Mouse (Mus musculus) retina, postnatal 7 days (tissue): ENCODE measurements around the gene Oasl1.
"Not testable (repeated sequence)": the region's sequence is repeated elsewhere in the genome, so short reads cannot be mapped to it uniquely, and the experiment has no call there.

Experiments used
- DNase-seq: peaks from one replicate; pipeline ENCODE4 v3.0.0-alpha.2; 2012; ENCODE audit warnings: low read depth, low spot score

The Oasl1 gene

DNA sequence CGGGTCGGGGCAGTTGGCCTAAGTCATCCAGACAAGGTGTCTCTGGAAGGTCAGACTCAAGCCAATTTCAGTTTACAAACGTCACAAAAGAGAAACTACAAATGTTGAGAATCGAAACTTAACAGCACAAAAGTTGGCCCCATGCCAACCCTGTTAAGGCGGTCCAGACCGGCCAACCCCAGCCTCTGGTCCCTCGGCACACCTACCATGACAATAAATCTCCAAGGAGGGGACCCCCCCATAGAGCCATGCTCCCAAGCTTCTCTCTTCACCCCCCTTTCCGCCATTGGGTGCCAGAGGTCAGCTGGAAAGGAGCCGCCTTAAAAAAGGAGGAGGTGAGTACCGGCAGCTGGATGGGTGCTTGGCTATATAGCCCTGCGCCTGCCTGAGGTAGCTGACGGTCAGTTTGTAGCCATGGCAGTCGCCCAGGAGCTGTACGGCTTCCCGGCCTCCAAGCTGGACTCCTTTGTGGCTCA, at the start of gene Oasl1:
Gene Oasl1 (plus strand): TSS at position 243 of the 476 bp plus-strand sequence.
- no peak for DNase-seq

DNA sequence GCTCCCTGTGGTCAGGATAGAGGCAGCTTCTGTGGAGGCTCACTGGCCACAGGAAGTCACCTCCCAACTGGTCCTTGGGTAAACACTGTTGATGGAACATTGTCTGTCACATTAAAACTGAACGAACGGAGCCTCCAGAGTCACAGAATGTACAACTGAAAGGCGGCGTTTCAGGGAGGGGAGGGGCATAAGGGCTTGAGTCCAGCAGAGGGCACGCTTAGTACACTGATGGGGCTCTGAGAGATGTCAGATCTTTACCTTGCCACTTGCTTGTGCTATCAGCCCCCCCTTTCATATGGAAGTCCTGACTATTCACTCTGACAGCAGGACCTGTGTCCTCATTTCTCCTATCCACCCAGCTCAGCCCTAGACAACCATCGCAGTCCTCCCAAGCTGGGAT, 47.2 kb upstream of the Oasl1 start:
- no peak for DNase-seq

DNA sequence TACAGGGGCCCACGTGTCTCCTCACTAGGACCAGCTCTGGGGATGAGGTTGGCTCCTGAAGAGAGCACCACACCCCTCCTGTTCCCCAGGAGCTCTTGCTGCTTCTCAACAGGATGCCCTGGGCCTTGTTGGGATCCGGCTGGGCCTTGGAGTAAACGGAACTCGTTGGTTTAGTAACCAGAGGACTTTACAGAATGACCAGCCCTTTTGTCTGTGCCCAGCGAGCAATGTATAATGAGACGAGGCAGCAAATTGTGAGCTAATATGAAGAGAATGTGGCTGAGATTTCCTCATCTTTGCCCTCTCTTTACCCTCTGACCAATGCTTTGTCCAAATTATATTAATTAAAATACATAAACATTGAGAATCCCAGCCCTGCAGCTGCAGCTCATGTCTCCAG, 46.7 kb upstream of the Oasl1 start:
- DNase-seq: no peak

DNA sequence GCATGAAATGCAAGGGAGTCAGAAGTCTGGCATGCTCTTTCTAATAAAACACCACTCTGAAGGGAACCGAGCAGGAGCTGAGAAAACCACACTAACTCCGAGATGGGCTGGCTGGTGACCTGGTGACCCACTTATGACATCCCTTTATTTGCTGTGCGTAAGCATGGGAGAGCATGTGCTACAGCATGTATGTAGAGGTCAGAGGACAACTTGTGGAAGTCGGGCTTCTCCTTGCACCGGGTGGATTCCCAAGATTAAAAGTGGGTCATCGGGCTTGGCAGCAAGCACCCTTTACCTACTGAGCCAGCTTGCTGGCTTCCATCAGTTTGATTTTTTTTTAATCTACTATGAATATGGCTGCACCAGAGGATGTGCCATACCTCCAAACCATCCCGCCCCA, 45.6 kb upstream of the Oasl1 start:
- DNase-seq: no peak

DNA sequence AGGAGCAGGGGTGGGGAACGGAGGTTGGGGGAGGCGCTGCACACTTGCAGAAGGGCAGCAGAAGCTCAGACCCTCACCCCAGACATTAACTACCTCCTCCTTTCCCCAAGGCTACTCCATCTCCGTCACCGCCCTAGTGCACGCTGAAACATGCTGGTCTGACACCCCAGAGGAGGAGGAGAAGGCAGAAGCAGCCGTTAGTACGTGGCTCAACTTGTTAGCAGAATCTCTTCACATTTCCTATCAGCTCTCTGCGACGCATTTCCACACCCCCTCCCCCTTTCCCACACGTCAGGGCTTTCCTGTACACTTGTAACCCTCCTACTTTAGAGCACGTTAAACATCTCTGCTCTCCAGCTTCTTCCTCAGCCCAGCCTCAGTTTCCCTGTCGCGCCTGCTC, 43.6 kb upstream of the Oasl1 start:
- DNase-seq: no peak

DNA sequence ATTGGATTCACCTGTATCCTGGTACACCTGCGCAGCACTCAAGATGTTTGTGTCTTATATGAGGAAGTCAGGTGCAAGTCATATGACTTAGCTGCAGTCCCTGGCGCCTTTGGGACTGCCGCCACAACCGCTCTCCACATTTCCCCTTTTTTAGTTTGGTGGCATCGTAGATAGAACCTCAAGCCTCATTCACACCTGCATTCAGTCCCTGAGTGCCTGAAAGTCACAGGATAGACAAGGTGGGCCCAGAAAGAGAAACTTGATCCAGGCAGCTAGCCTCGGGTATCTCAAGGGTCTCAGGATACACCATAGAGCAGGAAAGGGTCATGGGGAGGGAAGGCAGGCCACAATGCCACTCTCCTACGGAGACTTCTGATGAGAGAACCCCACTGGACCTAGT, 40.7 kb upstream of the Oasl1 start:
- not testable (repeated sequence) for DNase-seq

DNA sequence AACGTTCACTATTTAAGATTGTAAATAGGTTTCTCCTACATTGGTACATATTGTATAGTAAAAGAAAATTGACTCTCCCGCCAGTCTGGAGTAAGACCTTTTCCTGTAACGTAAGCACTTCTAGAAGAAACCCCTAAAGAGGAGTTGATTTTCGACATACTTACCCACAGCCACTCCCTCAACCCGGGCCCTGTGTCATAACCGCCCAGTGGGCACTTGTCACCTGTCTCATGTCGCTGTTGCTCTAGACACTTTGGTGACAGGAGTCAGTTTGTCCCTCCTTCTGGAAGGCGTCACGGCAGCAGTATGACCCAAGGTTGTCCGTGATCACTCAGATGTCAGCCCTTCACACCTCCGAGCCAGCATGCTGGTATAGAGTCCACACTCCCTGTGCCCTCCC, 40.0 kb upstream of the Oasl1 start:
- no peak for DNase-seq

DNA sequence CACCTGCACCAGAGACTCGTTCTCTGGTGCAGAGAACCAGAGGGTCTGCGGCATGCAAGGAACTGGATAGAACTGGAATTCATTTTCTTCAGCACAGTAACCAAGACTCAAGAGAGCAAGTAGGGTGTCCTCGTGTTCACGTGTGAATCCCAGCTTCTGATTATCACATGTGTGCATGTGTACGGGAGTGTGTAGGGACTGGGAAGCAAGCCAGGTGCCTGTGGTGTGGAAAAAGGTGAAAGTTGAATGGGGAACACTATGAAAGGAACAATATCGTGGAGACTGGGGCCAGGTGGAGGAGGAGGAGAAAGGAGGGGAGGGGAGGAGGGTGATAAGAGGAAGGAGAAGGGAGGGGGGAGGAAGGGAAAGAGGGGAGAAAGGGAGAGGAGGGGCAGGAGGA, 36.2 kb upstream of the Oasl1 start:
- DNase-seq: no peak

DNA sequence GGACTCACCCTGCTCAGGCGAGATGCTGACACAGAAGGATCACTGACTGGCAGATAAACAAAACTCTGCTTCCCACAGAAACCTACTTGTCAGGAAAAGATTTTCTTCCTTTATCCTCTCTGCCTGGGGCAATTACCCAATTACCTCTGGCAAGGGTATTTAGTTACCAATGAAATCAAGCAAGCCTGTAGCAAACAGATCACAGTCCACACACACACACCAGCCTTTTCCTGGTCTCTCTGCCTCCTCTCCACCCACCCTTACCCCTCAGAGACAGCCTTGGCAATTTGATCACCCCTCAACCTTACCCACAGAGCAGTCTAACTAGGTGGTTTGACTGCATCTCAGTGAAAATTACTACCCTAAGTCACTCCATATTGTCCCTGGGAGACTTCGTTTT, 34.0 kb upstream of the Oasl1 start:
- no peak for DNase-seq

DNA sequence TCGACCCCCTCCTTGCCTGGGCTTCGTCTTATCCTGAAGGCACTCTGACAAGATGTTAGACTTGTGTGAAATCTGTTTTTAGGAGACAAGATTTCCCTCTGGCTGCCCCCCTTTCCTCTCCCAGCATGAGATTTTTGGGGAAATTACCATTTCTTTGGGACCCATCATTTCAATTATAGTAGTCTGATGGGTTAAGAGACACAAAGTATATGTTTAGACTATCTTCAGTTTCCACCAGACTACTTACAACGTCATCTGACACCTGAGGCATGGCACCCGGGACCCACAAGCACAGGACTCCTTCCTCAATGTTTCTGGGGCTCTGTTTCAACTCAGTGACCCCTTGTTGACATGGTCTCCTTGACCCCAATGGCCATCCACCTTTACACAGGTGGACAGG, 27.5 kb upstream of the Oasl1 start:
- no peak for DNase-seq

DNA sequence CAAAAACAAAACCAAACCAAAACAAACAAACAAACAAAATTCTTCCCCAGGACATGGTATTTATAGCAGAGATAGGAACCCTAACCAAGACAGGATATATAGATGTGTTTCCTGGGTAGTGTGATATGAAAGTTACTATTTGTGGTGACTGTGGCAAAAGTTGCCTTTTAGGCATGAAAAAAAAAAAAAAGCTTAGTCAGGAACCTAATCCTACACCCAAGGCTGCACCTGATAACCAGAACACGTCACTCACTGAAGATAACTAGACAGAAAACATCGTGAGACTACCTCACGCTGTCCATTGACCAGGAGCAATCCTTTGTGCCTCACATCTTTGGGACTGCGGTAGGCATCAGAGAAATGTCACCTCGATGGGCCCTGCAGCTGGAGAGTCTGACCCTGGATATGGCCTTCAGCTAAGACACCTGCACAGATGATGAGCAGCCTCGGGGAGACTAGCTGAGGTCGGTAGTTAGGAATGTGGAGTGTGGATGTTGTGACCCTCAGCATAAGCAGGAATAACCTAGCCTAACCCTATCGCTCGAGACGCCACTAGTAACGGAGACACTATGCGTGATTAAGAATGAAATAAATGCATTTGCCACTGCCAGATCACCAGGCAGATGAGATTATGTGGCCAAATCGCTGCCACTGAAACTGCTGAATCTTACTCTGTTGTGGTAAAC, 26.2 kb upstream of the Oasl1 start, which contains the start of gene Oasl2:
Gene Oasl2 (plus strand): TSS at position 249 of the 686 bp plus-strand sequence.
- no peak for DNase-seq

DNA sequence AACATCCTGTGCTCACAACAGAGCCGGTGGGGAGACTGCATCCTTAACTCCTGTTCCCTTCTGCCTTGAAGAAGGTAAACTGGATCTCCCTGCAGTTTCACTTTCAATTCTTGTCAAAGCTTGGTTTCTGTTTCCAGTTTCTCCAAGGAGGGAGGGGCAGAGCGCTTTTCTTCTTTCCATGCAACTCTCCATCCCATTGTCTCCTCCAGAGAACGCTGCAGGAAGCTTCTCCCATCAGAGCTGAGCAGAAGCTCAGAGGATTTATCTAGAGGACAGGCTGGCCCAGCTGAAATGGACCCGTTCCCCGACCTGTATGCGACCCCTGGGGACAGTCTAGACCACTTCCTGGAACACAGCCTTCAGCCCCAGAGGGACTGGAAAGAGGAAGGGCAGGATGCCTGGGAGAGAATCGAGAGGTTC, 25.7 kb upstream of the Oasl1 start:
- no peak for DNase-seq

DNA sequence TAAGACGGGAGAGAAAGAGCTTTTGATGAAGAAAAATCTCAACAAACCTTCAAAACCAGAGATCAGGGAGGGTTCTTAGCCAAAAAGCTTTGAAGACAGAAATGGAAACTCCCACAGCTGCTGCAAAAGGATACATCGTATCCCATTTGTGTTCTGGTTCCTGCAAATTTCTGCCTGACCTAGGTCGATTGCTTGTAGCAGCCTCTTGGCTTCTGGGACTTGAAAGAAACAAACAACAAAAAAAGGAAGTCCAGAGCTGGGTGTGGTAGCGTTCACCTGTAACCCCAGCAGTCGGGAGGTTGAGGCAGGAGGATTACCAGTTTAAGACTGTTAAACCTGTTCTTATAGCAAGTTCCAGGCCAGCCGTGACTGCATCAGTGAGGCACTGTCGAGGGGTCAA, 24.2 kb upstream of the Oasl1 start:
- DNase-seq: no peak

DNA sequence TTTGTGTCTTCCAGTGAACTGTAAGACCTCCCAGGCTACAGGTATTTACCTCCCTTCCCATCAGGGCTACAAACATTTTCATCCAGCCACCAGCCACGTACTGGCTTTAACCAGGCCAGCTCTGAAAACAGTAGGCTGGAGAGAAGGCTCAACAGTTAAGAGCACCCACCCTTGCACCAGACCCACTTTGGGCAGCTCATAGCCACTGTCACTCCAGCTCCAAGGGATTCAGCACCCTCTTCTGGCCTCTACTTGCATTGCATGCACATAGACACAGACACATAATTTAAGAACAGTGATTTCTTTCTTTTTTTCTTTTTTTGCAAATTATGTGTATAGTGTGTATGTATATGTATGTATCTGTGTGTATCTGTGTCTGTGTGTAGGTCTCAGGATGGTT, 20.6 kb upstream of the Oasl1 start:
- peak; percentile 39 for DNase-seq

DNA sequence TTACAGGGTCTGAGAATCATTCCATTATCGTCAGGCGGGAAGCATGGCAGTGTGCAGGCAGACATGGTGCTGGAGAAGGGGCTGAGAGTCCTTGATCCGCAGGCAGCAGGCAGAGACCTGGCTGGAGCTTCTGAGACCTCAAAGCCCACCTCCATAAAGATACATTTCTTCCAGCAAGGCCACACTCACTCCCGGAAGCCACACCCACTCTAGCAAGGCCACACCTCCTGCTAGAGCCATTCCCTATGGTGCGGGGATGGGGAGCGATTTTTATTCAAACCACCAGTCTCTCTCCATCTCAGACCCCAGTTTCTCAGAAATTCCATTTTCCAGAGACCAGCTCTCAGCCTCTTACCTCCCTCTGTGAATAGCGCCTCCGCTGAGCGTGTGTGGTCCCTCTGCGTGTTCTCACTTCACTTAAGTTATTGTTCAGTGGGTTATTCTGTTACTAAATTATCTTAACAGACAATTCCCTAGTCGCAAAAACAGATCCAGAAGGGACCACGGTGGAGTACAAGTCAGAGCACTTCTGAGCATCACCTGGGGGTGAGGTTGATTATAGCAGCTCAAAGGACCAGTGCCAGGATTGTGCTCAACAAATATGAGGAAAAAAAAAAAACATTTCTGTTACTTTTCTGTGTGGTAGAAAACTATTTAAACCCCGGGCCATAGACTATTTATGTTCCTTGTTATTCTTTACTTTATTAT, 14.3 kb upstream of the Oasl1 start:
- DNase-seq: no peak

DNA sequence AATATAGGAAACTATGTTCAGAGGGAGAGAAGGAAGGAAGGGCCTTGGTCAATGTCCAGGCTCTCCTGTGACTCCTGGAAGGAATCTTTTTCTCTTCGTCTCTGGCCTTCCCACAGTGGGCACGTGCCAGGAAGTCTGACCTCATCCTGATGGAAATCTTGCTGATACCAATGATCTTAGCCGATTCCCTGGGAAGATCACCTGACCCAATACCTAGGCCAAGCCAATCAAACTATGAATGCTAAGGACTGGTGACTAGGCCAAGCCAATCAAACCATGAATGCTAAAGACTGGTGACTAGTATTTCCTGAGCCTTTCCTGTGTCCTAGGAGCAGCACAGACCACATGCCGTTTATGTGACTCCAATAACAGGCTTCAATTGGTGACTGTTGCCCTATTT, 9.4 kb upstream of the Oasl1 start:
- DNase-seq: no peak

DNA sequence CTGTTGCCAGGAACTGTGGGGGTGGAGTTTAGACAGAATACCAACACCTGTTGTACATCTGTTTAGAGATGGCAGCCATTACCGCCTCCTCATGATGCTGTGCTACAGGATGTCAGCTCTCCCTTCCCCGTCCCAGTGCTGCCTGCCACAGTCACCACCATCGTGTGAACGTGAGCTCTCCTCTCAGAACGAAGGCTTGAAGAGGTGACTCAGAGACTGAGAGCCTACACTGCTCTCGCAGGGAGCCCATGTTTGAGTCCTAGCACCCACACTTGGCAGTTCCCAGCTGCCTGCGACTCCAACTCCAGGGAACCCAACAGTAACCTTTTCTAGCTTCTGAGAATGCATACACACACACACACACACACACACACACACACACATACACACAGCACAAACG, 8.2 kb upstream of the Oasl1 start:
- DNase-seq: no peak

DNA sequence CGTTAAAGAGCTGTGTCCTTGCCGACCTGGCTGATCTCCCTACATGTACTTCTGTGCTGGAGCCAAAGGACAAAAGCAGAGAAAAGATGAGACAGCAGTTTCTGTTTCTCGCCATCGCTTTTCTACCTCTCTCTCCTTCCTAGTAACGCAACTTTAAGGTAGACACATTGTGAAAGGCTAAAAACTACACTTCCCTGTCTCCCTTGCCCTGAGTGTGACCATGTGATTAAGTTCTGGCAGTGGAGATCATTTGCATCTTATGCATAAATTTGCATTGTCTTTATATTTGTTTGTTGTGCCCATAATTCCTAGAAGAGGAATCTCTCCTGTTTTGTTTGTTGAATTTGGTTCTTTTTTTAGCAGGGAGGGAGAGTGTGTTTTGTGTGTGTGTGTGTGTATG, 7.2 kb upstream of the Oasl1 start:
- DNase-seq: no peak

DNA sequence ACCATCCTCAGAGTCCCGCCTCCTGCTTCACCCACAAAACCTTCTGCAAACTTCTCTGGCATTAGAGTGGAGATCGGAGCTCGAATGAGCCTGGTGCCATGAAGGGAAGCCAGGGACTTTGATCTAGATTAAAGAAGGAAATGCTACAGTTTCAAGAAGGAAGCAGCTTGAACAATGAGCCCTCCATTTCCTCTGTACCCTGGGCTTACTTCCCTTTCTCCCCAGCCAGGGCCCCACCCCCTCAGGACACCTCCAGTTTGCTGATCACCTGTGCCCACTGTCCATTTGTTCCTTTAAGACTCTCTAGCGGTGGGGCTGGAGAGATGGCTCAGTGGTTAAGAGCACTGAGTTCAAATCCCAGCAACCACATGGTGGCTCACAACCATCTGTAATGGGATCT, 6.3 kb upstream of the Oasl1 start:
- DNase-seq: no peak

DNA sequence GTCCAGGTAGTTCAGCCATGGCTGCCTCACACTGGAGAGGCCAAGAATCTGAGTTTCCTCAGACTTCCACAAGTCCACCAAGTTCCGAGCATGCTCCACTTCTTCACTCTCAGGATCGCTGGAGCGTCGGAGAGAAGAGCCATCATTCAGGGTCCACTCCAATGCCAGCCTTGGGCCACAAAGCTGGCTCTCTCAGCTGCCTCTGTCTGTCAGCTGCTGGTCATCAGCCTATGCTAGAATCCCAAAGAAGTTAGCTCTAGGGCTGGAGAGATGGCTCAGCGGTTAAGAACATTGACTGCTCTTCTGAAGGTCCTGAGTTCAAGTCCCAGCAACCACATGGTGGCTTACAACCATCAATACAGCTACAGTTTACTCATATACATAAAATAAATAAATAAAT, 5.7 kb upstream of the Oasl1 start:
- DNase-seq: not testable (repeated sequence)

DNA sequence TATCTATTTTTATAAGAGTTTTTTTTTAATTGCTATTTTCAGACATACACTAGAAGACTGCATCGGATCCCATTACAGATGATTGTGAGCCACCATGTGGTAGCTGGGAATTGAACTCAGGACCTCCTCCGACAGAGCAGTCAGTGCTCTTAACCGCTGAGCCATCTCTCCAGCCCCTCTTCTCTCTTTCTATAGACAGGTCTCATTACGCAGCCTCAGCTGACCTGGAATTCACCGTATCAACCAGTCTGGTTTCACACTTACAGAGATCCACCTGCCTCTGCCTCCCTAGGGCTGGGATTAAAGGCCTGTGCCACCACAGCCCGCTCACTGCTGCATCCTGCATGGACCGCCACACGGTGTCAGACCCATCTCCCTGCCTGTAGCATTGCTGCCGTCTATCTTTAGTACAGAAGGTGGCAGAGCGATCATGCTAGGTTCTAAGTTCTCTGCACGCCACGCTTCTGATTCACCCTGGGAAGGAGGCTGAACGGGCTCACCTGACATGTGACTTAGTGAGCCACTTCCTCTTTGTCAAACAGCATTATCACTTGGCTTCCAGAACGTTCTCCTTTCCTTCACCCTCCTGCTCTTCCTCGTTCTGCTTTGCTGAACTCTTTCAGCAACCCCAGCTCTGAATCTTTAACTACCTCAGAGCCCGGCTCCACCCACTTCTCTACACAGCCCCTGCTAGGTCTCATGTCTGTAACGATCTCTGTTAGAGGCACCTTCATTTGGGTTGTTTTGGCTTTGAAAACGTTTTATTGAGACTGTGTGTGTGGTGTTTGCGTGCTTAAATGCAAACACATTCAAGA, 1.3 kb upstream of the Oasl1 start:
- DNase-seq: no peak

DNA sequence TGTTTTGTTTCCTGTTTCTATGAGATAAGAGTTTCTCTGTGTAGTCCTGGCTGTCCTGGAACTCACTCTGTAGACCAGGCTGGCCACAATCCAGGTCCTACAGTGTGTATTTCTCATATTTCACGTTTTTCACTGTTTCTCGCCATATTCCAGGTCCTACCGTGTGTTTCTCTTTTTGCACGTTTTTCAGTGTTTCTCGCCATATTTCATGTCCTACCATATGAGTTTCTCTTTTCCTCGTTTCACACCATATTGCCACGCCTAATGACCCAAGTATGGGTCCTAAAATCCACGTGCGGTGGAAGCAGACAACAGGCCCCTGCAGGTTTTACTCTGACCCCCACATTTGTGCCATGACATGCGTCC, 691 bp upstream of the Oasl1 start:
- DNase-seq: no peak
